Mouse (Mus musculus) adrenal gland, adult 8-10 months (tissue): ENCODE results near the gene Polr3h. TPM values are rescaled to one million over a fixed set of nuclear protein-coding genes. Genes with fewer than 3 reads are reported as not detected.

ENCODE experiments used
- DNase-seq: peaks from one replicate; pipeline ENCODE4 v3.0.0; 2022
- total RNA-seq, 4 experiments: library from RNA; stranded (reverse); gene quantifications; 2 replicates each; pipeline ENCODE4 v1.2.4; 2022

The Polr3h gene
- total RNA-seq, 4 experiments from 2014 or later = 27.5 to 39.2 (median 31.5) TPM

DNA sequence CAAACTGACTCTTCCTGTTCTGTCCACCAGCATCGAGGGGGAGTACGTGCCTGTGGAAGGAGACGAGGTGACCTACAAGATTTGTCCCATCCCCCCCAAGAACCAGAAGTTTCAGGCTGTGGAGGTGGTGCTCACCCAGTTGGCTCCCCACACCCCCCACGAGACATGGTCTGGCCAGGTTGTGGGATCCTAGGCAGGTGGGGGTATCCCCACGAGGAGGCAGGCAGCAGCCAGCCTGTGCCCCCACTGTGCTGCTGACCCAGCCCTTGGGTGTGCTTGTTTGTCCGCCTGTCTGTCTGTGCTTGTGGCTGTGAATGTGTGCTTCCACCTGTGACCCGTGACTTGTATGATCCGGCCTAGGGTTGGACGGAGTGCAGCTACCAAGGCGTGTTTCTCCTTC is 23.0 kb upstream of the Polr3h start:
- no peak for DNase-seq

DNA sequence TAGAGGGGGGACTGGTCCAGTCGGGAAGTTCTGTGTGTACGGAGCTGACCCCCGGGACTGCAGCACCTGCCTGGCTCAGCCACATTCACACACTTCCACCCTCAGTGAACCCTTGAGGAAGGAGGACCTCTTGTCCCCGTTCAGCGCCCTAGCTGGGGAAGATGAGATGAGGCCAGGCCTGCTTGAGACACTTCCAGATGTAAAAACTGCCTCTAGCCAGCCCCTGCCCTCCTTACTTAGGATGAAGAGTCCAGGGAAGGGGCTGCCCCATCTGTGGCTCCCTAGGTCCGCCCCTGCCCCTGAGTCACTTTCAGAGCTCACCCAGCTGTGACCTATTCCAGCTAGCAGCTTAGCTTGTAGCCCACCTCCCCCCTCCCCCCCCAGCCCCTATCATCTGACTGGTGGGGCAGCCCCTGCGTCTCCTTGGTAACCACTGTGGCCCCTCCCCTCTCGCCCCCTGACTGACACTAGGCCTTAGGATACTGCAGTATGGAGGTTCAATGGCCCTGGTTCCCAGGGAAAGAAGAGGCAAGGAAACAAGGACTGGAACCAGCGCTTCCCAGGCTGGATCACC is 17.2 kb upstream of the Polr3h start:
- no peak for DNase-seq

DNA sequence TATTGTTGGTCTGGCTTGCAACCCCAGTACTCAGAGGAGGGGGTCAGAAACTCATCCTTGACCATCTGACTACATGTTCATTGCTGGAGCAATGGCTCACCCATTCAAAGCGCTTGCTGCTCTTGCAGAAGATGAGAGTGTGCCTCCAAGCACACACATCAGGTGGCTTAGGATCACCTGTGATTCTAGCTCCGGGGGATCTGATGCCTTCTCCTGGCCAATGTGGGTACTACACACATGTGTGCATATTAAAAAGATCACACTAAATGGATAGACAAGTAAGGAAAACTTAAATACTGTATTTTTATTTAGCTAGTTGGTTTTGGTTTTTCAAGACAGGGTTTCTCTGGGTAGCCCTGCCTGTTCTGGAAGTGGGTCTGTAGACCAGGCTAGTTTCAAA is 15.0 kb upstream of the Polr3h start:
- no peak for DNase-seq

DNA sequence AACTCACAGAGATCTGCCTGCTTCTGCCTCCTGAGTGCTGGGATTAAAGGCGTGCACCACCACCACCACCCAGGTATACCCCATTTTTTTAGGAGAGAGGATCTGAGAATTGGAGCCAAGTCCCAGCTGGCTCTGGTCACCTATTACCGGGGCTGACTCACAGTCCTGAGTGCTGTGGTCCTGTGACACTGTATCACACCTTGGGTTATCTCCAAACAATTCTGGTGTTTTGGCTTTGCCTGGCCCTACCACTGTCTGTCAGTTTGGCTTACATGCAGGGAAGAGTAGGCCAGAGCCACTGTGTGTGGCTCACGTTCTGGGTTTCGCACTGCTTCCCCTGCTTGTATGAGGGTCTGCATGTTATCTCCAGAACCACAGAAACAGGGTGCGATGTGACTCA is 14.2 kb upstream of the Polr3h start:
- DNase-seq = no peak

DNA sequence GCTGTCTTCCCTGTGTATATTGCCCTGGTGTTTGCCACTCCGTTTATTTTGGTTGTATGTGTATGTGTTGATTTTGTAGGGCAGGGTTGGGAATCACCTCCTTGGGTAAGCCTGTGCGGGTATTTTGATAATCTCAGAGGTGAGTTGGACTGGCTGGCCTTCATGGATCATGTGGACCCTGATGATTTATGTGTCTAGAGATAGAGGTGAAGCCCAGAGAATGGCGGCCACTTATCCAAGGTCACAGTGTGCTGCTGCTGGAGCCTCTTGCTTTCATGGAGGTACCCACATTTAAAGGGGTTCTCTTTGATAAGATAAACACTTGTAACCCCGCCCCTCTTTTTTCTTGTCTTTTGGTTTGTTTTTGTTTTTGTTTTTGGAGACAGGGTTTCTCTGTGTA is 13.7 kb upstream of the Polr3h start:
- no peak for DNase-seq

DNA sequence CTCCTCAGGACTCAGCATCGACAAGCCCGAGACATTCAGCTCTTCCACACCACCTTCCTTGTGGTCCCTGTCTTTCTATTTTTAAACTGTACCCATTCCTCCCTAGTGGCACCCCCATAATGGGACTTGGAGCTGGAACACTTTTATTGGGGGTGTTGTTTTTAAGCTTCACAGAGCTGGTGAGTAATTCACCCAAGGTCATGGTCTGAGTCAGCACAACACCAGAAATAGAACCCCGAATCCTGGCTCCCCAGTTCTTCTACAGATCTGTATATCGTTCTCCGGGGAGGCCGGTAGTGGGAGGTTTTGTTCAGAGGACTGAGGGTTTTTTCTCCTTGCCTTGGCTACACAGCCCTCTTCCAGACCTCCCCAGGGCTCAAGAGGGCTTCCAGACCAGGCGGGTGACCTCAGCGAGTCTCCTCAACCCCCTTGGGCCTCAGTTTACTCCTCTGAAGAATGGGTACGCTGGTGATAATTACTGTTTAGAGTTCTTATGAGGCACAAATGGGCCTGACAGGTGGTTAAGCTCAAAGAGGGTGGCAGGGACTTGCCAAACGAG is 13.2 kb upstream of the Polr3h start:
- DNase-seq = peak; percentile 54

DNA sequence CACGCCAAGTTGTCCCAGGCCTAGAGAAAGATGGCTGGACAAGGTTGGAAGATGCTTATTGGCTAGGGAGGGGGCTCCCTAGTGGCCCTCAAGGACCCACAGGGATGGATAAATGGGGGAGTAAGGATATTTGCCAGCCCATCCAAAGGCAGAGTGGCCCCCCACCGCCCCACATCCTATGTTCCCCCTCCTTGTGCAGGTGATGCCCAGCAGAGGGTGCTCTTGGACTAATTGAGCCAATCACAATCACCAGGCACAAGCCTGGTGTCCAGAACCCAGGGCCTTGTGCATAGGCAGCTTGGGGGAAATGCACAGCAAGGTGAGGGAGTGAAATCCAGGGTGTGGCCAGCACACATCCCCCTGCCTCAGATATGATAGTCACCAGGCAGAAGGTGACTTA is 12.2 kb upstream of the Polr3h start:
- DNase-seq = no peak

DNA sequence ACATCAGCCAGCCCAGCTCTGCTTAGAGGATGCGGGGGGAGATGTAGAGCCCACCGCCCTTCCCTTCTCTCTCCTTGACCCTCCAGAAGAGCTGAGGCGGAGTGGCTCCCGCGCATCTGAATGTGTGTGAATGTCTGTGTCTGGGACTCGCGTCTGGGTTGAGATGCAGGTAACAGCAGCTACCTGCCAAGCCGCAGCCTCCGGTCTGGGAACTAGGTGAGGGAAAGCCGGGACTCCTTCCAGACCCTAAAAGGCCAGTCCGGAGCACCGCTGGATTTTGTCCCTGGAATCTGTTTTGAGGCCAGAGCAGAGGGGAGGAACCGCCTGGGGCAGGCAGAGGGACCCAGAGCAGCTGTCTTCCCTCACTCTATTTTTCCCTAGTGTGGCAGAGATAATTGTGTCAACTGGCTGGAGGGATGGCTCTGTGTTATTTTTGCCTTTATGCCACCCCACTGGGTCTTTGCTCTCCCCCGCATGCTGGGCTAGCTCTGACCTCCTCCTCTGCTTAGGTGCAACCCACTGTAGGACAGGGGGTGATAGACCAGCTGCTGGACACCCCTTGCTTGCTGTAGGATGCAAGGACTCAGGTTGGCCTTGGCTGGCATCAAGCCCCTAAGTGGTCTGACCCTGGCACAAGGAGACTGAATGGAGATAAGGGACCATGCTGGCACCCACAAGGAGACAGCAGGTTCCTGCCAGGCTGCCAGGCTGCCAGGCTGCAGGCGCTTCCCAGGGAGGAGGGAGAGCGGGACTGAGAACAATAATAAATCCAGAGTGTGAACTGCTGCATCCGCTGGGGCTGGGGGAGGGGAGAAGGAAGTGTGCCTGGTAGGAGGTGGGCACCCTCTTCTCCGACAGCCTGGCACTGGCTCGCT is 11.3 kb upstream of the Polr3h start:
- DNase-seq = peak; percentile 54

DNA sequence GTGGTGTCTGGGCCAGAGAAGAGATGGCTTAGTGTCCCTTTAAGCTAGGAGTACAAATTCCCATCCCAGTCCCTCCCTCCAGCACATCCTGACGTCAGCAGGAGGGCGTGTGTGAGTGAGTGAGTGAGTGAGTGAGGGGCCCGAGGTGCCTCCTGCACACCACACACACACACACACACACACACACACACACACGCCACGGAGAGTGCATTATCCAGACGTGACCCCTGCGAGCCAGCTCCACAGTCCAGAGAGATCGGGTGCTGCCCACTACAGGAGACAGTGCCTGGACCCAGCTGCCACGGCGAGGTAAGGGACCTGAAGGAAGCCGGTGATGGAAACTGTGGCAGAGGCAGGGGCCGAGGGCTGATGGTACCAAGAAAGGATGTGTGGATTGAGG is 10.6 kb upstream of the Polr3h start, which contains the start of gene Csdc2:
Gene Csdc2 (plus strand): TSS at position 81 of the 400 bp plus-strand sequence.
- DNase-seq = no peak

DNA sequence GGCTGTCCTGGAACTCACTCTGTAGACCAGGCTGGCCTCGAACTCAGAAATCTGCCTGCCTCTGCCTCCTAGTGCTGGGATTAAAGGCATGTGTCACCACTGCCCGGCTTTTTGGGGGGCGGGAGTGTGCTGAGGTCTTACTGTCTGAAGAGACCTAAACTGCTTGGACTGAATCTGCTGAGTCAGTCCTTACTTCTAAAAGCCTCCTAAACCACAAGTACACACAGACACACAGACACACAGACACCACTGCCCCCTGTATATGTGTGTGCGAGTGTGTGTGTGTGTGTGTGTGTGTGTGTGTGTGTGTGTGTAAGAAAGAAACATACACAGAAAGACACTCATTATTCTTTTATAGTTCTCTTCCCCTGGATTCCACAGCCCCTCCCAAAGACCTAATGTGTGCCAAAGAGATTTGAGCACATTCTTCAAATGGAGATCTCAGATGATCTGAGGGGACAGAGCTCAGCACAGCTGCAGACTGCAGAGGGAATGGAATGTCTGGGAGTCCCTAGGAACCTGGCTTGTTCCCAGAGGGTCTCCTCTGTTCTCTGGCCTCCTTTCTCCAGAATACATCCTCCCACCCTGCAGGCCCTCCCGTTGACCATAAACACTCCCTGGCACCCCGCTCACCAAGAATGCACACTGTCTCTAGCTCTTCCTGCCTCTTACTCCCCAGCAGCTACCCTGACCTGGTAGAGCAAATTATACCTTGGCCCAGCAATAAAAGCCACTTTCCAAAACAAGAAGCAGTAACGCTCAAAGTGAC is 10.0 kb upstream of the Polr3h start:
- DNase-seq = no peak

DNA sequence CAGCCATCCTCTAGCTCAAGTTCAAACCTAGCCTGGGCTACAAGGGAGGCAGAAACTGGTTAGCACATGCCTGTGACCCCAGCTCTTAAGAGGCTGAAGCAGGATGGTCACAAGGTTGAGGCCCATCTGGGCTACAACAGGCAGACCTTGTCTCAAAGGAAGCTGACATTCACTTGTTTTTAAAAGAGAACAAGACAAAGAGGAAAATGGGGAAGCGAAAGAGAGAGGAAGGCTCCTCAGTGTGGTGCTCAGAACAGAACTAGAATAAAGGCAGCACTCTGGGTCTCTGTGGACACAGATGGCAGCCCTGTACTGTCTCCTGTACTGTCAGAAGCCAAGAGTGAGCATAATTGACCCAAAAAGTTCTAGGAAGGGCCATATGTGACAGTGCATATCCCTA is 7.9 kb upstream of the Polr3h start:
- DNase-seq = no peak

DNA sequence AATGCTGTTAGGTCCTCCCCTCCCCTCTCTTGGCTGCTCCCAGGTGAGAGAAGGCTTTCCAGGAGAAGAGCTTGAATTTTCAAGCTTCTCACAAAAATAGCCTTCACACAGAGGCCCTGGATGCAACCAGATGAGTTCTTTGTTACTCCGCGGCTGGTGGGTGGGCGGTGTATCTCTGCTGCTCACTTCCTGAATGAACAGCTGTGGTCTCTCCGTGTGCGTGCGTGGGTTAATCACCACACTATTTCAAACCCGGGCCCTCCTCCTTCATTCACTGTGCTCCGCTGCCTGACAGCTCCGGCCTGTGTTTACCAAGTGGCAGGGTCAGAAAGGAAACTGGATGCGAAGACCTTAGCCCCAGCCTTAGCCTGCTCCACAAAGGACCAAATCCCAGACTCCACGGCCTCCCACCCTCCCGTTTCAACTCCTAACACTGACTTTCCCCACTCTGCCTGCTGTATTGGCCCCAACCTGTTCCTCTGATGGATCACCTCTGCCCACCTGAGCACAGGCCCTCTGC is 7.0 kb upstream of the Polr3h start:
- DNase-seq = no peak

DNA sequence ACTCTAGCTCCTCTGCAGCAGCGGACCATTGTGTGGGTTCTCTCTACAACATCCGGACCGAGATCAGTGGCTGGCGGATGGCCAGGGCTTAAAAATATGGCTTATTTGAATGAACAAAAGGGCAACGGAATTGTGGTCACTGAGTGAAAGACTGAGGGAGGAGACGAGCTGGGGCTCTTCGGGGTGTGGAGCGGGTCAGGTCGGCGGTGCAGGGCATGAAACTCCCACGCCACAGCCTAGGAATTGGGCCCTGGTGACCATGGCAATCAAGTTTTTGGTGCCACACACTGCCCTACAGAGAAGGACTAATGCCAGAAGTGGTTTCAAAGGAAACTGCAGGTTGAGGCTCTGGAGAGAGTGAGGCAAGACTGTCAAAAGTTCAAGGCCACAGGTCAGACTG is 2.2 kb upstream of the Polr3h start:
- DNase-seq = no peak

DNA sequence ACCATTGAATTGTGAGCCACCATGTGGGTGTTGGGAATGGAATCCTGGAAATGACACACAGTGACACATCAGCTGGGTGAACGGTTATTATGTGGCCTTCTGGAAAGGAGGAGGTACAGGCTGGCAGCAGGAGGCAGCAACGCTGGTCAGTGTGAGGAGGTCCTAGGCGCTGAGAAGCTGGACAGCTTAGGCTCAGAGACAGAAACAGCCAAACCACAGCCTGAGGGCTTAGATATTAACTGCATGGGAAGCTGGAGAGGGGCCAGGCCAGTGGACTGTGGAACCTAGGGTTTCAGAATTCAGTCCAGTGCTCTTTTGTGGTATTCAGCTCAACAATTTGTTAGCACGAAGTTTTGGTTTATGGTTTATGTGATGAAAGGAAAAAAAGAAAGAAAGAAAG is 1.7 kb upstream of the Polr3h start:
- no peak for DNase-seq

DNA sequence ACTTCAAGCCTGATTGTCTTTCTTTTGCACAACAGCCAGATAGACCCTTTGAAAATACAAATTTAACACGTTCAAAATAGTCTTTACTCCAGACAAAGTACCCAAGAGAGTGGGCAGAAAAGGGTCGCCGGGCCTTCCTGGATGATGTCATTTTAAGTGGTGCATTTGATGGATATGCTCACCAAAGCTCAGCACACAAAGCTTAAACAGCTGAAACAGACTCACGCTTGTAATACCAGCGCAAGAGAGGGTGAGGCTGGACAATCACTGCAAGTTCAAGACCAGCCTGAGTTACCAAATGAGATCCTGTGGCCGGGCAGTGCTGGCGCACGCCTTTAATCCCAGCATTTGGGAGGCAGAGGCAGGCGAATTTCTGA is 394 bp upstream of the Polr3h start:
- no peak for DNase-seq

DNA sequence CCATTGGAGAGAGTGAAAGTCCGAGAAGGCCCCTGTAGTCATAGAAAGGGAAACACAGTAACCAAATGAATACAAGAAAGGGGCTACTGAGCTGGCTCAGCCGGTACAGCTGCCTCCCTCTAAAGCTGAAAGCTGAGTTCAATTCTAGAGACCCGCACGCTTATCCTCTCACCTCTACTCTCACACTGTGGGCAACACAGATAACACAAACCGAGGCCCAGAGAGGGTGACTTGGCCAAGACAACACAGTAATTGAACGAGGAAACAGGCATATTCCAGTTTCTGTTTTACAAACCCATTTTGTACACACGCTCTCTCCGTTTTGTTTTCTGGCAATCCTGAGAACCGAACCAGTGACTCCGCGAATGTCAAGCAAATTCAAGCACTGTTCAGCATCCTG is 1.1 kb downstream of the Polr3h start:
- DNase-seq = no peak

DNA sequence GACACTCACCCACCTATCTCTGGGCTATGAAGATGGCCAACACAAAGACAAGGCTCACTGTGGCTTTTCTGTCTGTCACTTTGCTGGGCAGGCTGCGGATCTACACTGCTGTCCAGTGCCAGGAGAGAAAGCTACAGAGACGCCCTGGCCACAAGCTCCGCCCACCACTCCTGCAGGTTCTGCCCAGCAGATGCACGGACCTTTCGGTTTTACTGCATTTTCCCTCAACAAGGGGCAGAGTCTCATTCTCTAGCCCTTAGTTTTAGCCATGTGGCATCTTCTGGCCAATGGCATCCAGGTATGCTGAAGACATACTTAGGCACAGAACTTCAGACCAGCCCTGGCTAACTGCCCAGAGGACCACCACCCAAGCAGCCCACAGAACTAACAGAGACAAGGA is 4.8 kb downstream of the Polr3h start:
- DNase-seq = no peak

DNA sequence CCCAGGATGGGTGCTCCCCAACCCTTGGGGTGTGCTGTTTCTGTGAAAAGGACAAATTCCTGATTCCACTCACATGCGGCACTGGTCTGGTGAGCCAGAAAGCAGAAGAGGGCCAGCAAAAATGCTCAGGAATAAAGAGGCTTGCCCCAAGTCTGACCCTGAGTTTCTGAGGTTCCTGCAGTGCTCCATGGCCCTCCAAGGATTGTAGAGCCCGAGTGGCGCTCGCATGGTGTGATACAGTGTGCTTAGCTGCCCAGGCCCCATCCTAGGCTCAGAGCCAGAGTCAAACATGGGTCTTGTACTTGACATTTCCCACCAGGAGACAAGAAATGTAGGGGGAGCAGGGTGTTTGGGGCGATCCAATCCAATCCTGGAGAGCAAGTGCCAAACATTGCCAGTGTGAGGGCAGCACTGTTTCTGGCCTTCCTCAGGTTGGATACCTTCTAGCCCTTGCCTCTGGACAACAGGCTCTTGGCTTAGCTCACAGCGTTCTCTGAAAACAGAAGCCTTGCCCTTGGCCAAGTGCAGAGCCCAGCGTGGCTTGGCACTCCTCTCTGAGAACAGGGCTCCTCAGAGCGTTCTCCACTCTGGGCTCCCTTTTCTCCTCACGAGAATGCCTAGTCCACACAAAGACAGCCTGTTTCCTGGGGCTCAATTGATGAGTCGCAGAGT is 5.4 kb downstream of the Polr3h start:
- no peak for DNase-seq

DNA sequence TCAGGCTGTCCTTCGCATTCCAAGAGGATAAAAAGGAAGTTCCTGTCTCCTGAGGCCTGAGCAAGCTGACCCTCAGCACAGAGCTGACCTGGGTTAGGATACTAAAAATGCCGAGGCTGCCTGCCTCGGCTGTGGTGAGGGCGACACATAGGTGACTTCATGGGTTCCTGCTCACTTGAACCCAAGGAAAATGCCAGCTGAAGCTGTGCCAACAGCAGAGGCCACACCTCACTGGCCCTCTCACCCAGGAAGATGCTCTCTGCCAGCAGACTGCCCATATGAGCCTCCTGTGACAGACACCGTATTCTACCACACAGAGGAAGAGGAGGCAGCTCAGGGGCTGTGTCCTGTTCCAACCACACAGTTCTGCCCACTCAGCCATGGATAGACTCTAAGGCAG is 7.0 kb downstream of the Polr3h start:
- DNase-seq = no peak

DNA sequence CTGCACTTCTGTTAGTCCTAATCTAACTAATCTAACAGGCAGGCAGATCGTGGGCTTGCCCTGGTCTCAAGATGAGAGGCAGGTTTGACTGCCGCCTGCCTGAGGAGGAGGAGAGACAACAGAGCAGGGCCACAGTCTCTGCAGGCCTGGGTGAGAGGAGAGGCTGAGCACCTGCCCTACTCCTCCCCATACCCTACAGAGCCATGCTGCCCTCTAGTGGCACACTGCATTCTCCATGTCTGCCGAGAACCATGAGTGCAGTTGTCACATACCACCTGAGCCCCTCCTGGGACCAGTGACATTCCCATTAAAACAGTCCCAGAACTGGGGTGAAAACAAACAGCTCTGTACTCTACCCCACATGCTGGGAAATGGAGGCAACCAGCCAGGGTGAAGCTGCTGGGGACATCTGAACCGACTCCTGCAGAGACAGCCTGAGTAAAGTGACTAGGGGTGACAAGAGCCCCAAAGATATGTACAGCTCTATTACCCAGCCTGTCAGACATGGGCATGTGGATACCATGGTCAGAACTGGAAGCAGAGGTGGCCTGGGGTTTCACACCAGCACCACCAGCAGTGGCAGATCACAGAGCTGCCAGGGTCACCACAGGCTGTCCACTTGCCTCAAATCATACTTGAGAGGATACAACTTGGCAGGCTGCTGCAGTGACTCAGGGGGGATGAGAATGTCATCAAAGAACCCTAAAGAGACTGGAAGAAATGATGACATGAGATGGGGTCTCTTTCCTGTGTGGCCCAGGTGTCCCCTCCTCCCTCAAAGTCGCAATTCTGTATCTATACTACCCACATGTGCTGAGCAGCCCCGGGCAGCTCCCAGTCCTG is 8.2 kb downstream of the Polr3h start:
- DNase-seq = peak; percentile 57

DNA sequence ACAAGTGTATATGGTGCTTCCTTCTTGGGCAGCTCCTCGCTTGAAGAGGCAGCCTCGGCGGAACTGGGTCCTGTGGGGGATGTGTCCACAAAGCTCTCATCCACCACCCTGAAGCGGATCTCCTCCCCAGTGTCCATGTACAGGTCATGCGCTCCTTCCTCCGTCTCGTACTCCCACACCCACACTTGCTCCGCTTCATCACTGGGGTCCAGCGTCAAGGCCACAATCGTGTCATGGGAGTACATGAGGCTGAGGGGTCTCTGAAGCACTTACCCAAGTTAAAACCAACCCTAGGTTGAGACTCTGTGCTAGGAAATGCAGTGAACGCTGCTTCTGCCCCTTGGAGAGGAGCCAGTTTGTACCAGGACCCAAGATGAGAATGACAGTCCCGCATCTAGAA is 8.8 kb downstream of the Polr3h start:
- DNase-seq = no peak
